Comparison of ENCODE assay signal across 17 mouse cellular contexts in the genomic region with DNA sequence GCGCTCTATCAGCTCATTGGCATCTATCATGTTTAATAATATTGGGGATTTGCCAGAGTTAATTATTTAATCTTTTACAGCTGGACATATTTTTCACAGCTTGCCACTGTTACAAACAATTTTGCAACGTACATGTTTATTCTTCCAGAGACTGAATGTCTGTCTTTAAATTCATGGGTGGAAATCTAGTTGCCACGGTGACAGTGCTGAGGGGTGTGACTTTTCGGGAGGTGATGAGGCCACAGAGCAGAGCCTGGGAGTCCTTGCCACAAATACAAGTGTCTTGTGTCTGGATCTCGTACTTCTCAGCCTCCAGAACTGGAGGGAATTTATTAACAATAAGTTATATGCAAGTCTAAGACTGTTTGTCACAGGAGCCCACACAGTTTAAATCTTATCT.
"Had no signal": no experiment of that assay in that cellular context is flagged by ENCODE, and none has a peak within 500 bp of the region (broad histone marks: within the 10 kb centered on the region; RNA-seq: fewer than 3 reads in every experiment).

No protein-coding gene starts in this region.

- H3K9me3 ChIP-seq: intestine, embryonic 15.5 days; limb, embryonic 13.5 days; megakaryocyte, embryonic 14.5 days; midbrain, embryonic 15.5 days; neural tube, embryonic 12.5 days had no signal

- DNase-seq: kidney, adult 18-20 months; kidney, postnatal 10 days; kidney, postnatal 4 days; left cerebral cortex, postnatal 4 days; retina, postnatal 1 day; right cerebral cortex, postnatal 4 days; spleen, adult 18-20 months; thymus, adult 18-20 months; thymus, postnatal 14 days had no signal

- H3K4me2 ChIP-seq: intestine, embryonic 15.5 days; limb, embryonic 13.5 days; midbrain, embryonic 11.5 days; midbrain, embryonic 15.5 days; neural tube, embryonic 12.5 days had no signal

- H3K36me3 ChIP-seq: intestine, embryonic 15.5 days; limb, embryonic 13.5 days; midbrain, embryonic 15.5 days; neural tube, embryonic 12.5 days had no signal

- ATAC-seq: intestine, embryonic 15.5 days; midbrain, embryonic 15.5 days had no signal

- H3K27me3 ChIP-seq: intestine, embryonic 15.5 days; megakaryocyte, embryonic 14.5 days; midbrain, embryonic 15.5 days; neural tube, embryonic 12.5 days had no signal

- H3K4me3 ChIP-seq: intestine, embryonic 15.5 days; layer of hippocampus, adult 2 months; limb, embryonic 13.5 days; megakaryocyte, embryonic 14.5 days; midbrain, embryonic 15.5 days; neural tube, embryonic 12.5 days had no signal

- H3K27ac ChIP-seq: intestine, embryonic 15.5 days; layer of hippocampus, adult 2 months; limb, embryonic 13.5 days; liver, embryonic 14.5 days; midbrain, embryonic 15.5 days; neural tube, embryonic 12.5 days had no signal

- H3K9ac ChIP-seq: intestine, embryonic 15.5 days; limb, embryonic 13.5 days; liver, embryonic 14.5 days; midbrain, embryonic 15.5 days; neural tube, embryonic 12.5 days had no signal

- H3K4me1 ChIP-seq: intestine, embryonic 15.5 days; limb, embryonic 13.5 days; midbrain, embryonic 15.5 days; neural tube, embryonic 12.5 days had no signal
